Mouse (Mus musculus): ENCODE data around the gene Gp1bb.

Gene Gp1bb

DNA sequence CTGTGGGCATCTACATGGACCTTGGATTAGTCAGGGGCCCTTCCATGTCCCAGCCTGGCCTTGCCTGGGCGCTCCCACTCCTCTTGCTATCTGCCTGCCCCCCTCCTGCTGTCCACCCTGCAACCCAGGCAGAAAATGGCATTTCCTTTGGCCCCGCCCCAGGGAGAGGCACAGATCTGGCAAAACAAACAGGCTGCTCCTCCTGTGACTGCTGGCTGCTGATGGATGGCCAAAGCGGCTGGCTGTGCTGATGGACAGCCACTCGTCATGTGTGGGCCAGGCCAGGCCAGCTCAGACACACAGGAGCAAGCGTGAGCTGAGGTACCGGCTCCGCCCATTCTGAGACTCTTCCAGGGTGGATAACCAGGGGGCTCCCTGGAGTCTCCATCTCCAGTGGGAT, 20.8 kb downstream of the Gp1bb start:
- no peak for DNase-seq (ENCODE audit: low spot score)

- no peak for DNase-seq (ENCODE audit: low spot score)
Measured at GRCm38 (mm10) chr16:18598006-18598405, 24.2 kb downstream of the Gp1bb start.

- DNase-seq (ENCODE audit: low spot score), result no peak
Measured at GRCm38 (mm10) chr16:18596255-18596654, 25.9 kb downstream of the Gp1bb start.

DNA sequence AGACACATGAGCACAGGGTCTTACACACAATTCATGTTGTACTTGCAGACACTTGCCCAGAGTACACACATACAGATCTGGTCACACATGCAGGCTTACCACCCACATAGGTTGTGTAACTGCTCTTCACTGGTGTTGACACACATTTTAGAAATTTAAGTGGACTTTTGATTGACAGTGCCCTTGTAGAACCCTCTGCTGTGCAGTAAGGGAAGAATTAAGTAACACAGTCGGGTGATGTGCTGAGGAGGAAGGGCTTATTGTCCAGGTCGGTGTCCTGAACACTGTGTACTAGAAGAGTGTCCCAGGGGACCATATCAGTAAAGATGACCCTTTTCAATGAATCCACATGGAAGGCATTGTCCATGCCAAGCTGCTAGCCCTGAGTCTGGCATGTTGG, 28.3 kb downstream of the Gp1bb start:
- no peak for DNase-seq (ENCODE audit: low spot score)

GRCm38 (mm10) chr16:18591047-18592018, 30.9 kb downstream of the Gp1bb start:
- DNase-seq (ENCODE audit: low spot score), result no peak

- no peak for DNase-seq (ENCODE audit: low spot score)
Measured at GRCm38 (mm10) chr16:18589804-18590790, 32.1 kb downstream of the Gp1bb start, which contains the start of gene Tbx1. Tbx1 (minus strand) TSS chr16:18590671.

GRCm38 (mm10) chr16:18589080-18589621, 33.1 kb downstream of the Gp1bb start:
- DNase-seq (ENCODE audit: low spot score), result no peak

- no peak for DNase-seq (ENCODE audit: low spot score)
Measured at GRCm38 (mm10) chr16:18588738-18589055, 33.5 kb downstream of the Gp1bb start.

DNA sequence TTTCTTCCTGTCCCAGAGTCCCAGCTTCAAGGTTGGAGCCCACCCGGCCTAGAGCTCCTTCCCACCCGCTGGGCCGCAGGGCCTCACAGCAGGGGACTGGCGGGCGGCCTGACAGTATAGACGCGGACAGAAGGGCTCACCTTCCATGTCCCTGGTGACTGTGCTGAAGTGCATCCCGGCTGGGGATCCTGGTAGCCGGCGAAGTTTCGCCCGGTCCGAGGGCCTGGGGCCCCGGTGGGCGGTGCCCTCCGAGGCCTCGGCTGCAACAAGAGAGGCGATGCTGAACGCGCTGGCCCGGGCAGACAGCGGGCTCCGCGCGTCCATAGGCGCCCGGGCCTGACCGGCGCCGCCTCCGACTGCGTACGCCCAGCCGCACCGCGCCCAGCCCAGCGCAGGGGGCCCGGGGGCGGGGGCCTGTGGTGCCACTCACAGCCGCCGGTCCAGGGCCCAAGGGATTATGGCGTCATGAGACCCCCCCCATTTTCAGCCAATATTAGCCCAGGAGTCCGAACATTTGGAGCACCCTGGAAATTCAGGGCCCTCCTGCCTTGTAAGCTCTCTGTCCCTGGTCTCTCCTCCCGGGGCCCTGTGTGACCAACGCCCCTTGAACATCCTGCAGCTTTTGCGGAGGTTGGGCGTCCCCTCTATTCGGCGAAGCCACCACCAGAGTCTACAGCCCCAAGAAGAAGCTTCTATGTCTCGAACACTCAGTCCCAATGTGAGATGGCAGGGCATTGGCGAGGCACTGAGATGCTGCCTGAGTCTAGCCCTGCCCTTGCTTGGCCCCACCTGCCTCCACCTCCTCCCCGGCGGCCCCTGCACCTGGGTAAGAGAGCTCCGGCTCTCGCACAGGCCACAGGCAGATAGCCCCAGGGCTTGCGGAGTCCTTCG, 34.1 kb downstream of the Gp1bb start:
- no peak for DNase-seq (ENCODE audit: low spot score)

- no peak for DNase-seq (ENCODE audit: low spot score)
Measured at GRCm38 (mm10) chr16:18586906-18587546, 35.2 kb downstream of the Gp1bb start.

GRCm38 (mm10) chr16:18586076-18586905, 35.9 kb downstream of the Gp1bb start:
- DNase-seq (ENCODE audit: low spot score), result no peak

DNA sequence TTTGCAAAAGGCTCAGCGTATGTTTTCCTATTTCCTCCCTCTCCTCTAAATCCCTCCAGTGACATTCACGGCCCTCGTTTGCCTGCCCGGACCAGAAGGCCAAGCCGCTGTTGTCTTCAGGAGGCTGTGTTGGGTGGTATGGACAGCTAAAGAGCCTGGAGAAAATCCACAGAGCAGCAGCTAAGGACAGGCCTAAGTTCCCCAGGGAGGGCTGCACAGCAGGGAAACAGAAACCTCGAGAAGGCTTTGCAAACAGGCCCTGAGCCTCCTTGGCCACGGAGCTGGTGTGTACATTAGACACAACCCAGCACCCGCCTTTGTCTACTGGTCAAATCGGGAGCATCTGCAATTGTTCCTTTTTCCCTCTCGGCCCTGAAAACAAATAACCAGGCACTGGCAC, 36.5 kb downstream of the Gp1bb start:
- no peak for DNase-seq (ENCODE audit: low spot score)

- no peak for DNase-seq (ENCODE audit: low spot score)
Measured at GRCm38 (mm10) chr16:18584901-18585510, 37.2 kb downstream of the Gp1bb start.

DNA sequence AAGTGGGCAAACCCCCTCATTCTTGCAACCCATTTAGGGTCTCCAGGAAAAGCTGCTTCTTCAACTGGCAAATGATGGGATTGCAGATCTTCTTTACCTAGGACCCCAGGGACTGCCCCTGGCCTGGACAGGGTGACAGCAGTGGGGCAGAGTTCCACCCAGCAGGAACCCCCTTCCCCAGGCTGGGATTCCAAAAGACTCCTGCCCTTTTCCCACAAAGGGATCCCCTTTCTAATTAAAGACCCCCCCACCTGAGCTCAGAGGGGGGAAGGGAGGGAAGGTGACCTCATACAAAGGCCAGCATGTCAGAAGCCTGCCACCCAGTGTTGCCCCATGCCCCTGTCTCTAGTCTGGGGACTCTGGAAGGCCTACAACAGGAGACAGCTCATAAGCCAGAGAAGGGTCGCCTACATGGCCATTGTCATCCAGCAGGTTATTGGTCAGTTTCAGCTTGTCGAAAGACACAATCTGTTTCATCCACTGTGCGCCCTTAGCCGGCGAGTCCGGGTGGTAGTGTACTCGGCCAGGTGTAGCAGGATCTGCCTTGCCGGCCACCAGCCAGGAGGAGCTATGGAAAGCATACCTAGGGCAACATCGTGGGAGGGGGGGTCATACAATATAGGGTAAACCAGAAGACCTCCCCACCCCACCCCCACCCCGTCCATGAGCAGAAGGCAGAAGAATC, 38.4 kb downstream of the Gp1bb start:
- no peak for DNase-seq (ENCODE audit: low spot score)

- no peak for DNase-seq (ENCODE audit: low spot score)
Measured at GRCm38 (mm10) chr16:18583169-18583568, 39.0 kb downstream of the Gp1bb start.

DNA sequence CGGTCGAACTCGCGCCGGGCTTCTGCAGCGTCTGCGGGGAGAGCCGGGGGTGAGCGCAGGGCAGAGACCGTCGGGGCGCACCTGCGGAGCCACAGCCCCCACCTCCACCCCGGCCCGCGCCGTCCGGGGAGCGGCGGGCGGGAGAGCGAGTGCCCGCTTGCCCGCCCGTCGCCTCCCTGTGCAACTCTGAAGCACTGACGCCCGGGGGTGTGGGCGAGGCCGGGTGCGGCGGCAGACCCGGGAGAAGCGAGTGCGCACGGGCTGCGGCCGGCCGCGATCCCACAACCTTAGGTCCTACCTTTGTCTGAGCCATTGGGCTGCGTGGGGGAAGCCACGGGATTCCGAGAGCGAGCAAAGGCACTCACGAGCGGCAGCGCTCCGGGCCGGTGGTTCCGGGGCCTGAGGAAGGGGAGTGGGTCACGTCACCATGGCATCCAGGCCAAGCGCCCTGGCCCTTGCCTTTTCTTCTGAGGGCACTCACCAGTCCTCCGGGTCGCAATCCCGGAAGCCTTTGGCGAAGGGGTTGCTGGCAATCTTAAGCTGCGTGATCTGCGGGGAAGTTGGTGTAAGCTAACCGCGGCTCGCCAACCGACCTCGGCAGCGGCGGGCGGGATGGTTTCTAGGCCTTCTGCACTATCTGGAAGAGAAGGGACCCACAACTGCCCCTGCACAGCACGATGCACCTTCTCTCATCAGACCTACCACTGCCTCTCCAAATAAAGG, 39.6 kb downstream of the Gp1bb start:
- DNase-seq (ENCODE audit: low spot score), result no peak

DNA sequence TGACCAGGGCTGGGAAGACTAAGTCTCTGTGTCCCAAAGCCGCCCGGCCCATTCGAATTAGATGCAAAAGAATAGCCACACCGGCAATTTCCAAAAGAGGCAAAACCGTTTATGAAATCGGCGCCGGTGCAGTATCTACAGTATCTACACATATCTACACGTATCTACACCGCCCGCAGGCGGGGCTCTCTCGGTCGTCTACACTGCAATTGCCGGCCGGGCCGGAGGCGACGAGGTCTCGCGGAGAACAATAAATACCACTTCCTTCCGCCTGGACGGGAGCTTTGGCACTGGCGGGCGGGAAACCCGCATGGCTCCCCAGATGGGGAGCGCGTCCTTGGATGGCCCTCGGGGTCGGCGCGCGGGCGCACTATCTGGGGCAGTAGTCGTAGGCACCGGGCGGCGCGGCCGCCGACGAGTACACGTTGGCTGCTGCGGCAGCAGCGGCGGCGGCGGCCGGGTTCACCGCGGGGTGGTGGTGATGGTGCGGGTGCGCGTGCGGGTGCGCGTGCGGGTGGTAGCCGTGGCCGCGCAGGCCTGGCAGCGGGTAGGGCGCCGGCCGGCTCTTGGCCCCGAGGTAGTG, 40.5 kb downstream of the Gp1bb start:
- no peak for DNase-seq (ENCODE audit: low spot score)

Measured in spleen, adult 12 weeks (tissue).